Mouse (Mus musculus) ovary, adult 18-20 months (tissue): ENCODE results near the gene Klf1.

Experiments
- DNase-seq: peaks from one replicate; pipeline ENCODE4 v3.0.0; 2022; ENCODE audit warnings: low spot score, mixed read lengths

Klf1 gene

DNA sequence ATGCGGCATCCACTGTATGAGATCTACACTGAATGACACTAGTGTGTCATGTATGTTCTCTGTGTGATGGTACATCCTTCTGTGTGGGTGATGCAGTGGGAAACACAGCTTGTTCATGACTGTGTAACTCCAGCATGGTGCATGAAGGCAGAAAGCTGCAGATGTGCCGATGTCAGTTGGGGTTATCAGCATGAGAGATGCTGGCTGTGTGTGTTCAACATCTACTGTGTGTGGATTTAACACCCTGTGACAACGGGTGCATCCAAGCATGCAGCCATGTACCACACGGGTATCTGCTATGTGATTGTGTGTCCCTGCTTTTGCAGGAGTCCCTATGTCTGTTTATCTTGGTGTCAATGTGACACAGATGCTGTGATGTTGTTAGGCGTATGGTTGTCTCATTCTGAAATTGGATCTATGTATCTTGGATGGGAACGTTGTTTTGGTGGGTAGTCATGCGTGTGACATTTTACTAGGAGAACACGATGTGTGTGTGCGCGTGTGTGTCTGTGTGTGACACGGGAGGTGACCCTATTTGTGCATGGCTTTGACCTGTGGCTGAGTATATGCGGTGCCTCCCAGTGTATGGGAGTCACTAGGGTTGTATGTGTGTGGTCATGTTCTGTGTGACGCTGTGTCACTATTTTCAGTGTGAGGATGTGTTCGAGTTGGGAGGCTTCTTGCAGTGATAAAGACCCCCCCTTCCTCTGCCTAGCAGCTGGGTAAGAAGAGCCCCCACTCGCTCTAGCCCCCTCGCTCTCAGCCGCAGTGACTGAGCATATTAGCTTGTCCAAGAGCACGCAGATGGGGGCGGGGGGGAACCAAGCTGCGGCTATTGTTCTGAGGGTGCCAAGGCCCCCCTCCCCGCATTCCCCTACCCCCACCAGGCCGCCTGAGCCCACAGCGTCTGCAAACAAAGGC, 34.6 kb downstream of the Klf1 start:
- no peak for DNase-seq

- DNase-seq, result no peak
These were observed 35.3 kb downstream of the Klf1 start, which contains the start of gene Mast1 for GRCm38 (mm10) chr8:84936962-84937546. Mast1 (minus strand) TSS chr8:84937359.

GRCm38 (mm10) chr8:84937620-84938485, 36.1 kb downstream of the Klf1 start:
- no peak for DNase-seq

GRCm38 (mm10) chr8:84943699-84944098, 42.0 kb downstream of the Klf1 start:
- no peak for DNase-seq

DNA sequence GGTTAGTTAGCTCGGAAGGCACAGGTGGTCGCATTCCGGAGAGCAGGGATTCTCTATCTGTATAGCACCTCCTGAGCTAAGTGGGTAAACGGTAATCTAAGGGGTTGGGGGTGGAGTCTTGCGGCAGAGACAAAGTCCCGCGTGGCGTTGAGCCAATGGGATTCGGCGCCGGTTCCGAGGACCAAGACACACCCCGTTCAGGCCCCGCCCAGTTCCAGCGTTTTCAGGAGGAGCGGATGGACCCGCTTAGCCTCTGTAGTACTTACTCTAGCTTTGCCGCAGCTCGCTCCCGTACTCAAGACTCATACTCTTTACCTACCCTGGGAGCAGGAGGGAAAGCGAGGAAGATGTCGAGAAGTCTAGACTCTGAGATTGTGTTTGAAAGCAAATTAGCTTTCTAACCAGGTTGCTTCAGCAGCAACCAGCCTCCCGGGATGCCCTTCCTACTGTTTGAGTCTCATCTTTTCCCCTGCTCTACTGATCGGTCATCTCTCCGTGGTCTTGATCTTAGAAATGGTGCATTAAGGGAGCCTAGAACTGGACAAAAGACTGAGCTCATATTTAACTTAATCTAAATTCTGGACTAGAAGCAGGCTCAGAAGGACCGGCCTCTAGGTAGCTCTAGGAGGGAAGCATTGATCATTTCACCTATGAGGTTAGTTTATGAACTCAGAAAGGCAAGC, 42.9 kb downstream of the Klf1 start:
- no peak for DNase-seq

- DNase-seq, result no peak
These were observed 43.5 kb downstream of the Klf1 start for GRCm38 (mm10) chr8:84945235-84945632.

DNA sequence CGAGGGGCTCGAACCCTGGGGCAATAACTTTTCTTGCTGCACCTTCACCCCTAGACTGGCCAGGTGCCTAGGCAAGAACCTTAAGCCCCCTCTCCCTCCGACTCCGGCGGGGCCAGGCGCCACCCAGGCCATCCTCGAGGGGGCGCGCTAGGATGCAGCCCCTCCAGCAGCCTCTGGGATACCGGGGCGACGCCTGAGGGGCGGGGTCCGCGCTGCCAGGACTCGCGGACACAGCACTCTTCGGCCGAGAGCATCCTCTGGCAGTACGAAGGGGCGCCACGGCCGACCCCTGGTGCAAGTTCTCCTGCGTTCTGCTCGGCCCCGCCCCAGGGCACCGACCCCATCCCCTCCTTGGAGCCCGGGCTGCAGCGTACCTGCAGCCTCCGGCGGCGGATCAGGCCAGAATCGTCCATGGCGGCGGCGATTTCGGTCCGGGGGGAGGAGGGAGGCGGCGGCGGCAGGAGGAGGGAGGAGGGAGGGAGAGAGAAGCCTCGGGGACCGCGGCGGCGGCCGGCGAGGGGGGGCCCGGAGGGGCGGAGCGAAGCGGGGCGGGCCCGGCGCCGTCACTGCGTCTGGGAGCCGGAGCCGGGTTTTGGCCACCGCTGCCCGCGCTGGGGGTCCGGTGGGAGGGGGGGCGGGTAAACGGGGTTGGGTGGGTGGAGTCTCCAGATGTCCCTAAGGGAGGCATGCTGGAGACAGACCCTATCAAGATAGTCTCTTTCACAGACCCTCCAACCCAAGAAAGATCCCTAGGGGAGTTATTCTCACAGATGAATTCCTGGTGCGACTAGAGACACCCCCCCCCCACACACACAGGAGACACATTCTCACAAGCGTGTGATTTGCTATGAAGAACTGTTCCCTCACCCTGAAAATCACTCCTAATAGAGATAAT, 44.2 kb downstream of the Klf1 start:
- DNase-seq, result no peak

DNA sequence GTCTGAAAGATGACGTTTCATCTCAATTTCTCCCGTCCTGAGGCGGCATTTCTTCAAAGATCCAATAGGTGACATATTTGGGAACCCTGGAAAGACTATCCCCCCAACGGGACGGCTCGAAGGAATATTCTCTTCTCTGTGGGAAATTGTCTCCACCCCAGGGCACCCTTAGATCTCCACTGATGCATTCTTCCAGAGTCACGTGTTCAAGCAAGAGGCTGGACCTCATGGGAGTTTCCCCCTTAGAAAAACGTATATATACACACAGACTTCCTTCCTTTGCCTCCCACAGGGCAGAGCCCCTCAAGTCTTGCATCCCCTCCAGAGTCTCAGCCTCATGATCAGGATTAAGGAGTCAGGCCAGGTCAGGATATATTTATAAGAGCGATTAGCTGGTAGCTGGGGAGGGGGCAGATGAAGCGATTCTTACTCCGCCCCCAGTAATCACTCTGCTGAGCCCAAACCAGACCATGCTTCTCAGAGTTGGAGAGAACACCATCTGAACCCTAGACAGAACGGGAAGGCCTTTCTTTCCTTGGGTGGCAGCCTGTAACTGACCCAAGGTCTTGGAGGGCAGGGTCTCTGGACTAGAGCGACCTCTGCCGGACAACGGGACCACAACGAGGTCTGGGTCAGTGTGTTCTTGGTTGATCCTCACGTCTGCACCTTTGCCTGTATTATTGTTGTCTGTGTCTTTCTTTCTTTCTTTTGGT, 45.0 kb downstream of the Klf1 start, which contains the start of gene Rtbdn:
Rtbdn (plus strand) TSS at position 464 of the 713 bp plus-strand sequence.
- DNase-seq, result no peak

GRCm38 (mm10) chr8:84947241-84947545, 45.5 kb downstream of the Klf1 start:
- DNase-seq, result no peak

GRCm38 (mm10) chr8:84949753-84950152, 48.0 kb downstream of the Klf1 start:
- DNase-seq, result no peak

DNA sequence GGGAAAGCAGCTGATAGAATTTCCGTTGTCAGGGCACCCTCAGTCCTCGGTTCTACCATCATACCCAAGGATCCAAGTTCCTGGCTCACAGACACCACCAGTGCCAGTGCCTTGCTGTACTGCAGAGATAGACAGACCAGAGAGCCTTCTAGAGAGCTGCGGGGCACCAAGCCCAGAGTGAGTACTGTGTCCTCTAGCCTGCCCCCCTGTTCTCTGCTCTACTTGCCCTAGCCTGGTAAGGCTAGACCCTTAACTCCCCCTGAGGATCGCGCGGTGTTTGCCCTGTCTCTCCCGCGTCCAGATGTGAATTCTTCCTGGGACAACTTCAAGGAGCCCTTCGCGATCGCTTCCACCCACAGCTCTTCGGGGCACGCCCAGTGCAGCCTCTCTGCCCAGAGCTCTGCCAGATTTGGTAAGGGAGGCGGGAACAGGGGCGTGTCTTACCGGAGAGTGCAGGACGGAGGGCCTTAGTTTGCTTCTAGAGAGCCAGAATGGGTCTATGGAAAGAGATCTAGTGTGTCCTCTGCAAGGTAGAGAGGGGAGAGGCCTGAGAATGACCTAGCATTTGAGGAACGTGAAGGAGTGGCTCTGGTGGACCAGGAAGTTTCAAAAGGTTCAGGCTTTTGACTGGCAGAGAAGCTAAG, 51.0 kb downstream of the Klf1 start:
- DNase-seq, result no peak
